Mouse (Mus musculus) kidney, postnatal 36 days (tissue): ENCODE results near the gene Ncf4.
"Not testable (repeated sequence)": the region's sequence is repeated elsewhere in the genome, so short reads cannot be mapped to it uniquely, and the experiment has no call there.

Source experiments
- DNase-seq, 2 experiments: peaks; one replicate each; pipeline ENCODE4 v3.0.0; 2021 to 2022; ENCODE audit warnings: mixed read lengths in 2 of 2

Ncf4 gene

GRCm38 (mm10) chr15:78254751-78255150 is 10.2 kb downstream of the Ncf4 start:
- peak; percentile 11 to 55 for DNase-seq

- DNase-seq = not testable (repeated sequence)
These were observed 12.1 kb downstream of the Ncf4 start for GRCm38 (mm10) chr15:78256602-78257259.

- peak; percentile 41 to 76 for DNase-seq
These were observed 12.9 kb downstream of the Ncf4 start for GRCm38 (mm10) chr15:78257326-78258050.

- DNase-seq = peak; percentile 8 to 9
These were observed 13.8 kb downstream of the Ncf4 start for GRCm38 (mm10) chr15:78258246-78258865.

- DNase-seq = no peak
These were observed 16.2 kb downstream of the Ncf4 start for GRCm38 (mm10) chr15:78260668-78261333.

GRCm38 (mm10) chr15:78263286-78263685 is 18.7 kb downstream of the Ncf4 start:
- DNase-seq = no peak

GRCm38 (mm10) chr15:78267441-78267840 is 22.8 kb downstream of the Ncf4 start:
- DNase-seq = no peak

GRCm38 (mm10) chr15:78267865-78268264 is 23.3 kb downstream of the Ncf4 start:
- DNase-seq = no peak

GRCm38 (mm10) chr15:78271208-78271607 is 26.6 kb downstream of the Ncf4 start:
- DNase-seq = no peak

- no peak for DNase-seq
These were observed 33.7 kb downstream of the Ncf4 start for GRCm38 (mm10) chr15:78278308-78278707.

GRCm38 (mm10) chr15:78287941-78288340 is 43.3 kb downstream of the Ncf4 start:
- DNase-seq = no peak

- not testable (repeated sequence) for DNase-seq
These were observed 45.2 kb downstream of the Ncf4 start for GRCm38 (mm10) chr15:78289775-78290174.

- not testable (repeated sequence) for DNase-seq
These were observed 48.6 kb downstream of the Ncf4 start for GRCm38 (mm10) chr15:78293228-78293627.

GRCm38 (mm10) chr15:78293716-78294115 is 49.1 kb downstream of the Ncf4 start:
- no peak for DNase-seq

- DNase-seq = no peak
These were observed 54.0 kb downstream of the Ncf4 start for GRCm38 (mm10) chr15:78298558-78298957.

- no peak for DNase-seq
These were observed 55.0 kb downstream of the Ncf4 start for GRCm38 (mm10) chr15:78299641-78300040.

GRCm38 (mm10) chr15:78300773-78301172 is 56.2 kb downstream of the Ncf4 start:
- DNase-seq = no peak

- DNase-seq = no peak
These were observed 58.1 kb downstream of the Ncf4 start for GRCm38 (mm10) chr15:78302718-78303117.

GRCm38 (mm10) chr15:78303665-78304233 is 59.1 kb downstream of the Ncf4 start:
- no peak for DNase-seq

GRCm38 (mm10) chr15:78305341-78305933 is 60.8 kb downstream of the Ncf4 start, which contains the start of gene Csf2rb2:
Gene Csf2rb2, minus strand, starts transcription at chr15:78305721.
- DNase-seq = no peak

GRCm38 (mm10) chr15:78309865-78310264 is 65.3 kb downstream of the Ncf4 start:
- DNase-seq = no peak

- DNase-seq = no peak
These were observed 66.4 kb downstream of the Ncf4 start for GRCm38 (mm10) chr15:78310971-78311370.
